Mouse (Mus musculus): ENCODE results near the gene Hoxb9. TPM values are rescaled to one million over a fixed set of nuclear protein-coding genes. Genes with fewer than 3 reads are reported as not detected.

Gene Hoxb9
- total and polyA plus RNA-seq, 3 experiments = not detected

GRCm38 (mm10) chr11:96281396-96281795 is 10.1 kb downstream of the Hoxb9 start:
- no peak for DNase-seq (ENCODE audit: extremely low read depth)
- Histone ChIP-seq H3K79me2 (replicated peaks; ENCODE audit: control insufficient read depth, extremely low read depth, insufficient read depth, poor library complexity, severe bottlenecking) (no peaks in the 10 kb centered on the region), H3K4me1 (ENCODE audit: control insufficient read depth in 1 of 2, insufficient read depth in 2 of 2) (peaks cover 3 to 8% of the 10 kb centered on the region in 2 experiments; a peak in 3 of 4 replicates), H3K27me3 (replicated peaks) (peaks cover 93% of the 10 kb centered on the region), H3K4me3 (replicated peaks in 1 of 3; ENCODE audit: low read depth in 2 of 3, low read length in 2 of 3, poor library complexity in 1 of 3) (no peak overlapping the region), H3K9ac (ENCODE audit: insufficient read depth, low read depth) (no peak overlapping the region), H3K36me3 (replicated peaks in 1 of 2; ENCODE audit: control insufficient read depth in 1 of 2, insufficient read depth in 1 of 2, low read length in 1 of 2) (no peaks in the 10 kb centered on the region), H3K4me2 (ENCODE audit: insufficient read depth, low read depth, poor library complexity, severe bottlenecking) (no peak overlapping the region), H3K9me3 (replicated peaks; ENCODE audit: low read length) (peaks cover 9% of the 10 kb centered on the region), H3K27ac (ENCODE audit: insufficient read depth, low read depth) (no peak overlapping the region)
- dilution Hi-C loops (cut with MboI; ENCODE audit: extremely low pct_ligation_motif_present, extremely low pct_unique_long_range_greater_than_20kb, low sequenced_read_pairs) = no loop called here
- TF ChIP-seq GABPA (IDR thresholded peaks at IDR 0.05; ENCODE audit: insufficient replicate concordance, low read depth, low read length) (no peak), UBTF (IDR thresholded peaks at IDR 0.05; ENCODE audit: low read depth, low read length) (no peak), SMC3 (IDR thresholded peaks at IDR 0.05; ENCODE audit: low read depth, low read length) (no peak), ZMIZ1 (IDR thresholded peaks at IDR 0.05; ENCODE audit: low read depth, low read length) (no peak), ETS1 (conservative IDR thresholded peaks at IDR 0.05; ENCODE audit: low read depth, low read length) (no peak), HCFC1 (IDR thresholded peaks at IDR 0.05; ENCODE audit: low read depth, low read length) (no peak), ZC3H11A (IDR thresholded peaks at IDR 0.05; ENCODE audit: low read depth, low read length) (no peak), POLR2A (IDR thresholded peaks at IDR 0.05; ENCODE audit: low read depth, low read length) (no peak), ELF1 (IDR thresholded peaks at IDR 0.05; ENCODE audit: low read depth, low read length) (no peak), MYC (IDR thresholded peaks at IDR 0.05; ENCODE audit: low read depth, low read length) (no peak), TBP (conservative IDR thresholded peaks at IDR 0.05; ENCODE audit: low read depth, low read length) (no peak), ZNF384 (IDR thresholded peaks at IDR 0.05; ENCODE audit: low read depth, low read length) (no peak)
- in situ Hi-C loops (cut with MboI; ENCODE audit: low pct_ligation_motif_present, low pct_unique_long_range_greater_than_20kb, low sequenced_read_pairs) = no loop called here

GRCm38 (mm10) chr11:96281855-96282570 is 10.8 kb downstream of the Hoxb9 start, which contains the start of gene Hoxb8:
Gene Hoxb8 (plus strand): TSS chr11:96281905.
- no peak for DNase-seq (ENCODE audit: extremely low read depth)
- H3K9ac ChIP-seq (ENCODE audit: insufficient read depth, low read depth) = no peak within 1 kb of the TSS
- peaks cover 3 to 8% of the 10 kb centered on the region in 2 experiments; a peak in 3 of 4 replicates for H3K4me1 ChIP-seq (ENCODE audit: control insufficient read depth in 1 of 2, insufficient read depth in 2 of 2)
- dilution Hi-C loops (cut with MboI; ENCODE audit: extremely low pct_ligation_motif_present, extremely low pct_unique_long_range_greater_than_20kb, low sequenced_read_pairs) (no loop called here), in situ Hi-C loops (cut with MboI; ENCODE audit: low pct_ligation_motif_present, low pct_unique_long_range_greater_than_20kb, low sequenced_read_pairs) (no loop called here)
- TF ChIP-seq PAX5 (IDR thresholded peaks at IDR 0.05; ENCODE audit: low read length) (no peak), USF2 (conservative IDR thresholded peaks at IDR 0.05; ENCODE audit: low read depth, low read length) (no peak), IRF4 (IDR thresholded peaks at IDR 0.05; ENCODE audit: low read depth, low read length) (no peak), NELFE (IDR thresholded peaks at IDR 0.05; ENCODE audit: low read depth, low read length) (no peak), CHD1 (IDR thresholded peaks at IDR 0.05; ENCODE audit: low read depth, low read length) (no peak), MYC (IDR thresholded peaks at IDR 0.05; ENCODE audit: low read depth, low read length) (no peak), E2F4 (IDR thresholded peaks at IDR 0.05; ENCODE audit: insufficient replicate concordance, low read depth, low read length) (no peak), ZMIZ1 (IDR thresholded peaks at IDR 0.05; ENCODE audit: low read depth, low read length) (no peak)
- no peaks in the 10 kb centered on the region for H3K79me2 ChIP-seq (replicated peaks; ENCODE audit: control insufficient read depth, extremely low read depth, insufficient read depth, poor library complexity, severe bottlenecking)
- H3K27me3 ChIP-seq (replicated peaks) = peaks cover 93% of the 10 kb centered on the region
- H3K4me2 ChIP-seq (ENCODE audit: insufficient read depth, low read depth, poor library complexity, severe bottlenecking) = peak within 1 kb of the TSS; percentile 91
- H3K4me3 ChIP-seq (replicated peaks in 1 of 3; ENCODE audit: low read depth in 2 of 3, low read length in 2 of 3, poor library complexity in 1 of 3) = no peak within 1 kb of the TSS
- peaks cover 14% of the 10 kb centered on the region for H3K9me3 ChIP-seq (replicated peaks; ENCODE audit: low read length)
- H3K36me3 ChIP-seq (replicated peaks in 1 of 2; ENCODE audit: control insufficient read depth in 1 of 2, insufficient read depth in 1 of 2, low read length in 1 of 2) = no peaks in the 10 kb centered on the region
- H3K27ac ChIP-seq (ENCODE audit: insufficient read depth, low read depth) = no peak within 1 kb of the TSS
